Mouse (Mus musculus): Measurements from ENCODE around the gene Mri1.

DNA sequence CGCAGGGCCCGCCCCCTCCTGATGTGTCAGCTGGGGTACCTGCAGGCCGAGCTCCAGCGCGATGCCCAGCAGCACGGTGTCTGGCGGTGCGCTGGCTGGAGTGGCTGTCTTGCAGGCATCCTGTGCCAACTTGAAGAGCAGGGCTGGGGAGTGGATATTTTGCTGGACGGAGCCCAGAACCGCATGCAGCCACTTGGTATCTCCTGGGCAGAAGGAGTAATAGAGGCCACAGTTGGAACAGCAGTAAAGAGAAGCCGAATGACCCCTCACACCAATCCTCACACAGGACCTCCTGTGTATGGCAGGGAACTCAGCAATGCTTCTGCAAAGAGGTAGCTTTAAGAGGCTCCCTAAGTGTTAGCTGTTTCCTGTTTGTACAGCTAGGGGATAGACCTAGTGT, 39.9 kb downstream of the Mri1 start:
- no peak for TF ChIP-seq EP300 (IDR thresholded peaks at IDR 0.05; ENCODE audit: insufficient read depth, low read depth, low read length)
- TF ChIP-seq CTCF (IDR thresholded peaks at IDR 0.05): no peak
- TF ChIP-seq POLR2A (IDR thresholded peaks at IDR 0.05; ENCODE audit: insufficient read depth, low read depth, low read length): no peak
